Mouse (Mus musculus): Measurements from ENCODE around the gene Apol9a.
A peak's percentile ranks its signal among the peaks of the same experiment; 100 is the strongest.
"Not testable (repeated sequence)": the region's sequence is repeated elsewhere in the genome, so short reads cannot be mapped to it uniquely, and the experiment has no call there.

The Apol9a gene

DNA sequence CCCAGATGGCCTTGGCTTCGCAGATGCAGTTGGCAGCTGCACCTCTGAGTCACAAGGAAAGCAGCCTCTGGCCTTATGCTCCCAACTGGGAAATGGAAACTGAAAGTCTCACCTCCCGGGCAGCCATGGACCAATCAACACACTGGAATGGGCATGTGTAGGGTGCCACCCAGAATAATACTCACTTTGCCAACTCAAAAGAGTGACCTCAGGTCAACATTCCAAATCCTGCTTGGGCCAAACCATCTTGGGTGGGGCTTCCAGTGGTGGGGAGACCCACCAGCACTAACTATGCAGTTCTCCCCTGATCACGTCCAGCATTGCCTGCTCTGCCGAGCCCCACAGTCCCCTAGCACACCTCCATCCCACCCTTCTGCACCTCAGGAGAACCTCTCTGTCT lies at the start of gene Apol9a:
Gene Apol9a (minus strand): TSS at position 101 of the 400 bp plus-strand sequence.
- not testable (repeated sequence) for DNase-seq

DNA sequence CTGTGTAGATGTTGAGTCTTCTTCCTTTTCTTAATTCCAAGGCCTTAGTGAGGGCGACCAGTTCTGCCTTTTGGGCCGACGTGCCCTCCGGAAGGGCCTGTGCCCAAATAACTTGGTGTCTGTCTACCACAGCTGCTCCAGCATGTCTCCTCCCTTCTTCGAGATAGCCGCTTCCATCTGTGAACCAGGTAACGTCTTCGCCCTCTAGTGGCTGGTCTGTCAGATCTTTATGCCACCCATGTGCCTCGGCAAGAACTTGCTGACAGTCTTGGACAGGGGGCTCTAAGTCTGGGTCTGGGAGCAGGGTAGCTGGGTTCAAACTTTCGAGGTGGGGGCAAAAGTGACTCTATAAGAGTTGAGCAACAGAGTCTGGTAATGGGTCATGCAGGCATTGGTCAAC lies 39.0 kb upstream of the Apol9a start:
- DNase-seq: peak in 1 of 2 experiments; percentile 2

DNA sequence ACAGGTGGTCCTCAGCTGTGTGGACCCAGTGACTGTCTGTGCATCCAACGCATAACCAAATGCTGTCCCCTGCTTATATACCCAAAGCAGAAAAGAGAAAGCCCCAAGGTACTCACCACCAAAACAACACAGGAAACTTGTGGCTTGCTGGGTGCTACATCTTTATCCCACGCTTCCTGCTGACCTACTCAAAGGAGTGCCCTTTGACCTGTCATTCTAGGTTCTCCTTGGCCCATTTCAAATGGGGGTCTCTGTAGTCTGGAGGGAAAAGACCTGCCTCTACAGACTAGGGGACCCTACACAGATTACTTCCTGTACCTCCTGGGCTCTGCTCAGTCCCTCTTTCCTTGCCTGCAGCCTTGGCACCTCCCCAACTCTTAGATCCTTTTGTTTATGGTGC lies 36.5 kb upstream of the Apol9a start, which contains the start of gene Apol7b:
Gene Apol7b (minus strand): TSS at position 101 of the 400 bp plus-strand sequence.
- not testable (repeated sequence) for DNase-seq

DNA sequence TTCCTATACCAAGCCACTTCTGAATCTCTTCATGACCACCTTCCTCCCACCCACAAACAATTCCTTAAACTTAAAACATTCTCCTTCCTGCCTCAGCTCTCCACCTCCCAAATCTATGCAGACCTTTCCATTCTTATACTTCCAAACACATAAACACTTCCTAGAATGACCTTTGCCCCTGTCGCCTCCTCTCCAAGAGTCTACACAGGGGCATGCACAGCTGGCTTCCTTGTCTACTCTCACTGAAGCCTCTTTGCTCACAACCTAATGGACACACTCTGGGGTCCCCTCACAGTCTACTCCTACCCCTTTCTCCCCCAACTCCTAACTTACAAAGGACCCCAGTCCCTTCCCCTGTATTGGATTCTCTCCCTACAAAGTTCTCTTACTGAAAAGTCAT lies 34.7 kb upstream of the Apol9a start:
- not testable (repeated sequence) for DNase-seq

DNA sequence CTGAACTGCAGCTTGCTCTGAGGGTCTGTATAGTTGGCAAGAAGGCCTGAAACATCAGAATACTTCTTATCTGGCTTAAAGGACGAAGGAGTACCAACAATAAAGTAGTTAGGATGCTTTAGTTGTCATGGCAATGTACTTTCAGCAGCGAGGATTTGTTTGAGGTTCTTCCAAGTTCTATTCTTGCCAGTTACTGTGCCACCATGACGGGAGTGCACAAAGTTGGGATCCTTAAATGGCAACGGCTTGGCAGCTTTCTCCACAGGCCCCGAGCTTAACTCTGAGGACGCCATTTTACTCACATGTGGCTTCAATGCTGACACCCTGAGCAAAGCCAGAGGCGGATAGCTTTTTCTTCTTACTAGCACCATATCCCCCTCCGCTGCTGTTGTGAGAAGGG lies 33.8 kb upstream of the Apol9a start:
- not testable (repeated sequence) for DNase-seq

DNA sequence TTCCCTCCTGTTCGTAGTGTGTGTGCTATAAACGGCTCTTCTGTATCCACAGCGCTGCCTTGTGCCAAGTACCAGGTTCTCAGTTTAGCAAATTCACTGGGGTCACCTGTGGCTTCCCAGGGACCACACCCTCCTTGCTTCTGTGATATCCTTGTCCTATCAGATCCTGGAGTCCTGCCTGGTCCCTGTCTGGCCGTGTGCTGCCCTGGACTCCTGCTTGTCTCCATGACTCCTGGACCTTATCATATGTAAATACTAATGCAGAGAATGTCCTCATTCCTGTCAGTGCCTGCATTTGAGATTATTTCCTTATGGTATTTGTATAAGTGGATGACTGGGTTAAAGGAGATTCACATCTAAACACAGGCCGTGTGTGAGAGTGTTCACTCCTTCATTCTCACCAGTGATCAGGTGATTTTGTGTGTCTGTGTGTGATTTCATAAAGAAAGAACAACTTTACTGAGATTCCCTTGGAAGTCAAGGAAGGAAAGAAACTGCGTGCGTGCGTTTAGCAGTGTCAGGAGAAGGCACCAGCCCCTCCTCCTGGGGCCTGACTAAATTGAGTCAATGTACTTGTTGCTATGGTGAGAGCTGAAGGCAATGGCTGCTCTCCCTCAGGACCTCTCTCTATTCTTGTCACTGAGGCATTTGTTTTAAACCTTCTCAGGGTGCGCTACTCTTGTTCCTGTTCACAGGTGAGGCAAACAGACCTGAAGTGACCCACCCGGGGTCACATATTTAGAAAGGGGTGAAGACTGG lies 17.9 kb upstream of the Apol9a start:
- DNase-seq: not testable (repeated sequence)

DNA sequence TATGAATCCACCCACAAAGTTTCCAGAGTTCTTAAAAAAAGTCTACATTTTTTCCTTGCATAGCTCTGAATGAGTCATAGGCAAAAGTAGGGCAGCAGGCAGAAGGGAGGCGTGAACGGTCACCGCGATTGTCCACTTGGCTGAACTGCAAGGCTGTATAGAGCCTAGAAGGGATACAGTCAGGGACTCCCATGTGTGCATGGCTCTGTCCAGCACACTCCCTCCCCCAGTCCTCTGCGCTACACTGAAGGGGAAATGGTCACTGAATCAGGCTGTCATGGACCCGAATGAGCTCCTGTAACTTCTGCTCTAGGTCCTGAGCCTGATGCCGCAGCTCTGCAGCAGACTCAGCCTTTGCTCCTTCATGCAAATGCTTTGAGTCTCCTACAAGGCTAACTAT lies 12.0 kb upstream of the Apol9a start:
- not testable (repeated sequence) for DNase-seq

DNA sequence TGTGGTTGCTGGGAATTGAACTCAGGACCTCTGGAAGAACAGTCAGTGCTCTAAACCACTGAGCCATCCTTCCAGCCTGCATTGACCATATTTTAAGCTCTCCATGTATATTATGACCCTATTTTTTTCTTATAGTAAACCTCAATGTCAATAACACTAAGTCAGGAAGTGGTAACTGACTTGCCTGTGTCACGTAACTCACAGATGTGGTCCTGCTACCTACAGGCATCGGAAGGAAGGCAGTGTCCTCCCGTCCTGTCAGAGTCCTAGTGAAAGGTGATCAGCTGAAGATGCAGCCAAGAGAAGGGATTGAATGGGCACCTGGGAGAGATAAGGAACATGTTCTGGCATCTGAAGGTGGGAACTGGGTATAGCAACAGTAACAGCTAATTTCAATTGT lies 8.7 kb upstream of the Apol9a start:
- DNase-seq: not testable (repeated sequence)

DNA sequence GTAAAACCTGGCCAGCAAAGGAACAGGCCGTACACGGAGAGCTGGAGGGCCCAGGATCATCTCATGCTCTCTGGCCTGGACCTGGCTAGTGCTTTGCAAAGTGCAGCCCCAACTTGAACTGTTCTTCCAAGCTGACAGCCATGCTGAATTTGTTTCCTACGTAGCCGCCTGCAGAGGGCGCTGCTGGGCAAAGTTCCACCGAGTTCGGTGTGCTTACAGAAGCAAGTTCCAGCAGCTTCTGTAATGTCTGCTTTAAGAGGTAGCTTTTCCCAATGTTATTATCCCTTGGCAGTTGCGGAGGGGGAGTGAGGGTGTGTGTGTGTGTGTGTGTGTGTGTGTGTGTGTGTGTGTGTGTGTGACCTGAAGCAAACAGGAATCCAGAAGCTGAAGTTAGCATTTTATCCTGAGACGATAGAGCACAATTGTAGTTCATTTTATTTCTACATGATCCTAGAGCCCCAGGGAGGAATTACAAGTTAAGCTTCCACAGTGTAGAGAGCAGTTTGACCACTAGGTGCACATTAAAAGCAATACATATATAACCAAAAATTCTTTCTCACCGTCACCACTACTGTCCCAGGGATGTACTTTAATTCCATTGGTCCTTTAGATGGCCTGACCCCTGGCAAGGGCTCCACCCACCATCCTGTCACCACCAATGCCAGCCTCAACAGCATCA lies 5.9 kb upstream of the Apol9a start:
- DNase-seq: not testable (repeated sequence)

DNA sequence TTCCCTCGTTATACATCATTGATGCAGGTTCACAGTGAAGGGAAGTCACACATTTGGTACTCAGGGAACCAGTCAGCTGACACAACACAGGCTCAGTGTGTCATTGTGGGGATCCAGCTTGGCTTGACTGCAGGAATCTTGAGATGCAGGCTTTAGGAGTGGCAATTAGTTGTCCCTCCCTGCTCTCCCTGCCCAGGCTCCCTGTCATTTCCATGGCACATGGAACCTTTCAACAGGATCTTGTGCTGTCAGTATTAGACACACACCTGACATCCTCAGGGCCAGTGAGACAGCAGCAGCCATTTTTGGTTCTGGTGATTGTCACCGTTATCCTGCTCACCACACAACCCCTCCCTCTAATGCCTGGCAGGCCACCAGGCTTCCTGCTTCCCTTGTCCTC lies 4.7 kb upstream of the Apol9a start:
- not testable (repeated sequence) for DNase-seq

DNA sequence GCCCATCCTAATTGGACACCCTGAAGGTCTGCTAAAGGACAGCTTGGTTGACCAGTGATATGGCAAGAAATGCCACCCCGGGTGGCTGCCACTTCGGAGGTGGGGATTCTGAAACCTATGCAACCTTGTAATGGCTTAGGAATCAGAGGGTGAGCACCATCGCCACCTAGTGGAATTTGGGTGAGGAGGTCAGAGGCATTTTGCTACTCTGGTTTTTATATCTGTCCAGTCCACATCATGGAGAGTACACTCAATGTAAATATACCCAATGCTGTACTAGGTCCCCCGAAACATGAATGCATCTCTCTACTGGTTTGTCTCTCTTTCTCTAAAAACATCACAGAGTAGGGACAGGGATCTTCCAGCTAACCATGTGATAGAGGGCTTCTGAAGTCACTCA lies 1.8 kb upstream of the Apol9a start:
- DNase-seq: not testable (repeated sequence)

DNA sequence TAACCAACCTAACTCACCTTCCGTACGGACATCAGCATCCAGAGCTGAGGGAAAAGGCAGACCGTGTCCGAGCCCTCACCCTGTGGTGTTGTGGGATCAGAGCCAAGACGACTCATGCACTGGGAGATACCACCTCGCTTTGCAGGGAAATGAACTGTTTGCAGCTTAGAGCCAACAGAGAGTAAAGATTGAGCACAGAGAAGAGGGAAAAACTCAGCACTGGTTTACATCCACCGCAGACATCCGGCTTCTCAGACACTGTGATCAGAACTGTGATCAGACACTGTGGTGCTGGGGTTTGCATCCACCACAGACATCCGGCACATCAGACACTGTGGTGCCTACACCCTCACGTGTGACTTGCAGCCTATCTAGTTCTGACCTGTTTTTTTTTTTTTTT lies 4.6 kb downstream of the Apol9a start:
- DNase-seq: not testable (repeated sequence)

DNA sequence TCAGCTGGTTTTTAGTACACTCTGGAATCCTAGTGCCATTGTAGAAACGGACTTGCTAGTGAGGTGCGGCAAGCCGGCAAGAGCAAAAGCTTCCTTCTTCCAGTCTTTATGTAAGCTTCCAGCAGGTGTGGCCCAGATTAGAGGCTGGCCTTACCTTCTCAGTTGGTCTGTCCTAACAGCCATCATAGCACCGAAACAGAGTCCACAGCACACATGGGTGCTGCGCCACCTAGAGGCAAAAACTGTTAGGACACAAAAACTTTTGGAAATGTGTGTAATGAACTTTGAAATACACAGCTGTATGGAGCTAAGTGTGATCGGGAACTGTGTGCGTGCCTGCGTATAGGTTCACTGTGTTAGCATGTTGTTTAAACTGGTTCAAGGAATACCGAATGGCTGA lies 11.9 kb downstream of the Apol9a start, which contains the start of gene Apol7a:
Gene Apol7a (minus strand): TSS at position 84 of the 400 bp plus-strand sequence.
- DNase-seq: not testable (repeated sequence)

DNA sequence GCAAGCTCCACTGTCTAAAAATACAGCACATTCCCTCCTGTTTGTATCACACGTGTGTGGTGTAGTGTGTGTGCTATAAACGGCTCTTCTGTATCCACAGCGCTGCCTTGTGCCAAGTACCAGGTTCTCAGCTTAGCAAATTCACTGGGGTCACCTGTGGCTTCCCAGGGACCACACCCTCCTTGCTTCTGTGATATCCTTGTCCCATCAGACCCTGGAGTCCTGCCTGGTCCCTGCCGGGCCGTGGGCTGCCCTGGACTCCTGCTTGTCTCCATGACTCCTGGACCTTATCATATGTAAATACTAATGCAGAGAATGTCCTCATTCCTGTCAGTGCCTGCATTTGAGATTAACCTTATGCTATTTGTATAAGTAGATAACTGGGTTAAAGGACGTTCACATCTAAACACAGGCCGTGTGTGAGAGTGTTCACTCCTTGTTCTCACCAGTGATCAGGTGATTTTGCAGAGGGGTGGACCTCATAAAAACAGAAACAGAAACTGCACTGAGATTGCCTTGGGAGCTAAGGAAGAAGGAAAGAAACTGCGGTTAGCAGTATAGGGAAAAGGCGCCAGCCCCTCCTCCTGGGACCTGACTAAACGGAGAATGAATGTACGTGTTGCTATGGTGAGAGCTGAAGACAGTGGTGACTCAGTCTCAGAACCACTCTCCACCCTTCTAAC lies 13.3 kb downstream of the Apol9a start:
- not testable (repeated sequence) for DNase-seq

DNA sequence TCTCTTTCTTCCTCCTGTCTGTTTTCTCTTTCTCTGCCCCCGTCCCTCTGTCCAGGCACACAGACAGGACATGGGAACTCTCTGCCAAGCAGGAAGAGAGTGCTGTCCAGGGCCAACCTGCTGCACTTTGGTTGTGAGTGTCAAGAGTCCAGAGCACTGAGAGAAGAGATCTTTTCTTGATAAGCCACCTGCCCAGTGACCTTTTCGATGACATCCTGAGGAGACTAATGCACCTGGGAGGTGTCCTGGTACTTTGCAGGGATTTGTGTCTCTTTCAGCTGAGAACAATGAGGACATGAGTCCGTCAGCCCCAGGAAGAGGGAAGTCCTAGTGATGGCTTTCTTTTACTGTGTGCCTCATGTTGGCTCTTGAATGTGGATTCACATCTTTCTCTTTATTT lies 17.1 kb downstream of the Apol9a start:
- not testable (repeated sequence) for DNase-seq

DNA sequence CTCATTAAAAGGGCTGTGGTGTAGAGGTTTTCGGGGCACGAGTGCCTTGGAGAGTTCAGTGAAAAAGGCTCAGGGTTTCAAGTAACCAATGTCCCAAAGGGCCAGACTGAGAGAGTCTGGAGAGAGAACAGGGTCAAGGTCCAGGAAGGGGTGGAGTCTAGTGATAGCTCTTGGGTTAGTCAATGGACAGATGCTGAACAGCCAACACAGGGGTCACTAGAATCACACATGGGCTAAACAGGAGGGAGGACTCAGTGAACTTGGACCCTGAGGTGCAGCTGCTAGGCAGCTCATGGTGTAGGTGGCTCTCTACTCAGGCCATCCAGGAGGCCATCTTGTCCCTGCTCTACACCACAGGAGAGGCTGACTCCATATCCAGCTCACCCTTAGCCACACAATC lies 23.5 kb downstream of the Apol9a start:
- no peak for DNase-seq

DNA sequence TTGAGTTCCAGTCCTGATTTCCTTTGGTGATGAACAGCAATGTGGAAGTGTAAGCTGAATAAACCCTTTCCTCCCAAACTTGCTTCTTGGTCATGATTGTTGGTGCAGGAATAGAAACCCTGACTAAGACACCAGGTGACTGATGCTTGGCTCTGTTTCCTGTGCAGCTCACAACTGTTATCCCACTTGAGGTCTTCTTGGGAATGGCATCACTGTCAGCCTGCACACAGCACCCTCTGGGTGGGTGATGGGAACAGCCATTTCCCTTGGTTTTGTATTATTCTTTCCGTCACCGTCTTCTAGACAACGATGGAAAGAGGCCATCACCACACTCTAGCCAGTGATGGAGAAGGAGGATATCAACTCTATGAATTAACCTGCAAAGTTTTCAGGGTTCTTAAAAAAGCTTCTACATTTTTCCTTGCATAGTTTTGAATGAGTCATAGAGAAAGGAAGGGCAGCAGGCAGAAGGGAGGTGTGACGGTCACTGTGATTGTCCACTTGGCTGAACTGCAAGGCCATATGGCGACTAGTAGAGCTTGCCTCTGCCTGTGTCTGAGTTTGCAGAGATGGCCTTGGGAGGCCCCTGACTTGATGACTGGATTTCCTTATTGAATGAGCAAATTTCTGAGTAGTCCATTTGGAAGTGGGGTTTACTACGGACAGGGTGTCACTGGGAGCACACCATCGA lies 26.4 kb downstream of the Apol9a start:
- peak; percentile 58 to 68 for DNase-seq

DNA sequence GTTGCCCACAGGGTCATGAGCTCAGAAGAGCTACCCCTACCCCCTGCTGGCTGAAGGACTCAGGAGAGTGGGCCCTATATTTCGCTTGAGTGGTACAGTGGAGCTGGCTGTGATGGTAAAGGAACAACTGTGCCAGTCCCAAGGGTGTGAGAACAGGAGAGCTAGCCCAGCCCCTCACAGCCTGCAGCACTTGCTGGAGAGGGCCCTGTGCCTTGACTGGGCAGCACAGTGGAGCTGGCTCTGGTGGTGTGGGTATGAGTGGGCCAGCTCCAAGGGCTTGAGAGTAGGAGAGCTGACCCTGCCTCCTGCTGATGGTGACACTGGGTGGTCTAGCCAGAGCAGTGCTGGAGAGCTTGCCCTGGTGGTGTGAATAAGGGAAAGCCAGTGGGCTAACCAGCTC lies 28.1 kb downstream of the Apol9a start:
- no peak for DNase-seq

DNA sequence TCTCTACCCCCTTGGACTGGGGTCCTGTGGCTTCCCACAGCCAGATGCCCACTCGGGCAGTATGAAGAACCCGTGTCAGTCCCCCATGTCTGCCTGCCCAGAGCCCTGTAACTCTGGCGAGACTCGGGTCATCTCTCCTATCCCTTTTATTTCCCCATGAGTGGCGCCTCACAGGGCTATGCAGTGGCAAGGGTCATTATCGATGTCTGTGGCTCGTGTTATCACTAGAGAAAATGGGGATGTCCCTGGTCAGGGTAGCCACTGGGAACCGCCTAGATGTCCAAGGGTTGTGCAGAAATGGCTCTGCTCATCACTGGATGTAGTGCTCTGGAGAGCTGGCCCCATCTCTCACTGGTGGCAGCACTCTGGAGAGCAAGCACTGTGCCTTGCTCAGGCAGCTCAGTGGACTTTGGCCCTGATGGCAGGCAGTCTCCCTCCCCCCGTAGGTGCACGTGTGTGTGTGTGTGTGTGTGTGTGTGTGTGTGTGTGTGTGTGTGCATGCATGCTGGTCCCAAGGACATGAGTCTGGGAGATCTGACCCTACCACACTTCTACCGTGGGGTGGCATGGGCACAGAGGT lies 28.6 kb downstream of the Apol9a start:
- no peak for DNase-seq

DNA sequence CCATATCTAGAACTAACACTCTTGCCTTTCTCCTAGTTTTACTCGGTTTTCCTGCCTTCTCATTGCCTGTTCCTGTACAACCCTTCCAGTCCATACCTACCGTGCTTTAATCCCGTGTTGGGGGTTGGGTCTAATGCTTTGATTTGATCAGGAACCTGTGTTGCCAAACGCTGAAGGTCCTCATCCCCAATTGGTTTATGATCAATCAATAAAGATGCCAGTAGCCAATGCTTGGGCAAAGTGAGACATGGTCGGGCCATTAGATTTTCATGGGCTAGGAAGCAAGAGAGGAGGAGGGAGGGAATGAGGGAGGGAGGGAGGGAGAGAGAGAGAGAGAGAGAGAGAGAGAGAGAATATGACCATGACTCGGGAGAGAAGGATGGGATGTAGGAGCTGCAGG lies 29.5 kb downstream of the Apol9a start:
- no peak for DNase-seq

DNA sequence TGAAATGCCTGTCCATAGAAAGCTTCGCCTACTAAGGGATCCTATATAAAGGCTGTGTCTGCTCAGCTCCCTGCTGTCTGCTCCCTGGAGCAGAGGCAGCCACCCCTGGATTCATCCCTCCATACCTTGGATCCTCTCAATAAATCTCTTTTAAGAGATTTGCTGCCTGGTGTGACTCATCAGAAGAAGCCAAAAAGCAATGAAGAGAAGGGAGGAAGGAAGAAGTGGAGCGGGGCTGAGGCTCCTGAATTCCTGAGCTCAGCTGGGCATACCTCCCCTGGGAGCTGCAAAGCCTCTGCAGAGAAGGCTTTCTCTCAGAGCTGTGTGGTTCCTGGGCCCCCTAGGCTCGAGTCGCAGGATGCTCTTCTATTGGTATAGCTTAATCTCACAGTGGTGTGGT lies 31.0 kb downstream of the Apol9a start:
- no peak for DNase-seq

DNA sequence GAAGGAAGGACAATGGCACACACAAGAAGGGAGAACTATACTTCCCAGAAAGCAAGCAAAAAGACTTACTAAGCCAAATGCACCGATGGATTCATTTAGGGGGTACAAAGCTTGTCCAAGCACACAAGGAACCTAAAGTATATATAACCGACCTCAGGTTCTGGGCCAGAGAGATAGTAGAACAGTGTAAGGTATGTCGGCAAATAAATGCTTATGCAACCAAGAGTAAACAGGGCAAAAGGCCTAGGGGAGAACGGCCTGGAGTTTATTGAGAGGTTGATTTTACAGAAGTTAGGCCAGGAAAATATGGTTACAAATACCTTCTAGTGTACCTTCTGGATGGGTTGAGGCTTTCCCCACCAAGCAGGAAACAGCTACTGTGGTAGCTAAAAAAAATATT lies 33.5 kb downstream of the Apol9a start:
- no peak for DNase-seq

DNA sequence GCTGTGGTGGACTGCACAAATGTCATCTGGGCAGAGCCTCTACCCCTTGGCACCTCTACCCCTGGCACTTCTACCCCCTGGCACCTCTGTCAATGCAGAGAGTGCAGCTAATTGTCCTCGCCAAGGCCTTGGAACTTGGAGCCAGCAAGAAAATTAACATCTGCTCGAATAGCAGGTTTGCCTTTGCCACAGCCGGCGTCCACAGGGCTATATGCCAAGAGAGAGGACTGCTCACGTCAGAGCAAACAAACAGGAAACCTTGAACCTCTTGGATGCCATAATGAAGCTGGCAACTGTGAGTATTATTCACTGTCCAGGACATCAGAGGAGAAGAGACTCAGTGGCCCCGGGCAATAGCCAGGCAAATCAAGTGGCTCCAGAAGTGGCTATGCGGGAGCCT lies 34.0 kb downstream of the Apol9a start:
- no peak for DNase-seq
